Mouse (Mus musculus): ENCODE data around the gene Pard3.
"Not testable (repeated sequence)": the region's sequence is repeated elsewhere in the genome, so short reads cannot be mapped to it uniquely, and the experiment has no call there.

Pard3 gene

DNA sequence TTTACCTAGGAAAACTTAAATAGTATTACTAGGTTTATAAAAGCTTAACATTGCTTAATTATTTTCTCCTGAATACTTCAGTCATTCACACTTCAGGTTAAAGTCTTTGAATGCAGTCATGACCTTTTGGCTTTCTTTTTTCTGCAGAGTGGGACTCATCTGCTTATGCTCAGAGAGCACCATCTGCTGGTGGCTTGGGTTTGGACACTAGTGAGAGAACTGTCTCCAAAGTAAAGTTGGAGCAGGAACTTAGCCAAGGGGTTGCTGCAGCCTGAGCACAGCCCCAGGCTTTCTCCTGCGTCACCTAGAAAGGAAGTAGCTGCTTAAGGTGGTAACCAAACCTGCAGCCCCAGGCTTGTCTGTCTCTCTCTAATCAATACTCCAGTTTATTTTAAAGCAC lies 75.5 kb downstream of the Pard3 start:
- DNase-seq (ENCODE audit: low spot score), result peak; percentile 45

DNA sequence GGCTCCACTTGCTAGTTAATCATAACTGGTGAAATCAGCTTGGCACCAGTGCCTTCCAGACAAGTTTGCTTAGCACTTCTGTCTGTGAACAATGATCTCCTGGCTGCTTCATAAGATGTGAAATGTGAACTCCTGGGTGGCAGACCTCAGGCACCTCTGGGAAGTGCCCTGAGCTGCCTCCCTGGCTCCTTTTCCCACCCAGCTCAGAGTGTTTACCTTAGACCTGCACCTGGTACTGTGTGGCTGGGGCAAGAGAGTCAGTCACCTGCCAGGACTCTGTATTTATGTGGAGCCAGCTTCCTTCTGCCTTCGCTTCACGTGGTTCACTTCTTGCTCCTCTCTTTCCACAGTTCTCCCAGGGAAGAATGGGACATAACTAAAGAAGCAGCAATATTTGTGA lies 77.3 kb downstream of the Pard3 start:
- no peak for DNase-seq (ENCODE audit: low spot score)

DNA sequence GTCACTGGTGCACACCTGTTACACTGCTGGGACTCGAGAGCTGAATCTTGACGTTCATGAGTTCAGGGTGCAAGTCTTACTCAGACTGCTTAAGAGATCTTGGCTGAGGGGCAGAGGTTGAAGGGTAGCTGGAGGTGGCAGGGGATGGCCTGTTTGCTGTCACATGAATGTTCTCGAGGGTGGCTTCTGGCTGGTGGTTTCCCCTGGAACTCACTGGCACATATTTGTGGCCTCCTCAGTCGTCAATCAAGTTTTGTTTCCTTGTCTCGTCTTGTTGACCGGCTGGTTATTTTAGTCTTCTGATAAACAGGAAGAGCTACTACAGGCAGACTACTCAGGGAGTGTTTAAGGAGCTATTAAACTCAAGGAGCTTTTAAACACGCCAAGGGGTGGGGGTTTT lies 79.9 kb downstream of the Pard3 start:
- no peak for DNase-seq (ENCODE audit: low spot score)

DNA sequence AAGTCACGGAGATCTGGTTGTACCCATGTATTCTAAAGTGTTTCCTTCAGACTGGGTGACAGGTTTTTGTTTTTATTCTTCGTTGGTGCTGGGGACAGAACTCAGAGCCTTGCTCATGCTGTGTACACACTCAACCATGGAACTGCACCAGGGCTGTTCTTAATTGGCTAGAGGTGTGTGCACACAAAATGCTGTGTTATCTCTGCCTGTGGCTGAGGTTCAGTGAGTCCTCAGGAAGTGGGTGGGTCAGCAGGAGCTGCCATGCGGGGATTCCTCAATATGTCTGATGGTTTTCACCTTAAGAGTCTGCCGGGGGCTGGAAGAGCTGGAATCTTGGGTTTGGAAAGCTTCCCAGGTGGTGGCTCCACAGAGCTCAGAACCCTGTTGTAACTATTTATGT lies 80.9 kb downstream of the Pard3 start:
- no peak for DNase-seq (ENCODE audit: low spot score)

DNA sequence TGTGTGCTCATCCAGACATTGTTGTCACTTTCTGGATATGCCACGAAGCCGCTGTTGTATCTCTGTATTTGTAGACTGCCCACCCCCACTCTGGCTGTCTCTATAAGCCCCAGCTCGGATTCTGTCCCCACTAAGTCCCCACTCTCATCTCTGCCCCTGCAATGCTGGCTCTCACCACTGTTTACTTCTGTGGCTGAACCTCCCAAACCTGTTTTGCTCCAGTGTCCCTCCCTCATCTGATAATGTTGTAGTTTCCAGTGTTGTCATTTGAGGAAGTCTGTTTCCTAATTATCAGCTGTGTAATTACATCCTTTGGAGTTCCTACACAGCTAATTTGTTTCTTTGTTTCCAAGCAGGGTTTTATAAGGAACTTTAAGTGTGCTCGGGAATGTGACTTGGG lies 81.4 kb downstream of the Pard3 start:
- DNase-seq (ENCODE audit: low spot score), result no peak

DNA sequence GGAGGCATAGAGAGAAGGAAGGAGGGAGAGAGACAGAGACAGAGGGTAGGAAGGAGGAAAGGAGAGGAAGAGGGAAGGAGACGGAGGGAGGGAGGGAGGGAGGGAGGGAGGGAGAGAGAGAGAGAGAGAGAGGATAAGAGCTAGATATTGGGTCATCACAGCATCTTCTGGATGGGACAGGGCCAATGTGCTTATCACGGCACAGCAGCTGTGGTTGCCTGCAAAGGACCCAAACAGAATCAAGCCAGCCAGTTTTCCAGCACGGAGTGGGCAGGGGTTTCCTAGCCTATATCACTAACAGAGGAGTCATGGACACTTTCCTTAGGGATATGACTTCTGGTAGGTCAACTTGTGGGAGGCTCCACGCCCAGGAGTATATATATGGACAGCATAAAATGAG lies 82.4 kb downstream of the Pard3 start:
- DNase-seq (ENCODE audit: low spot score), result no peak

DNA sequence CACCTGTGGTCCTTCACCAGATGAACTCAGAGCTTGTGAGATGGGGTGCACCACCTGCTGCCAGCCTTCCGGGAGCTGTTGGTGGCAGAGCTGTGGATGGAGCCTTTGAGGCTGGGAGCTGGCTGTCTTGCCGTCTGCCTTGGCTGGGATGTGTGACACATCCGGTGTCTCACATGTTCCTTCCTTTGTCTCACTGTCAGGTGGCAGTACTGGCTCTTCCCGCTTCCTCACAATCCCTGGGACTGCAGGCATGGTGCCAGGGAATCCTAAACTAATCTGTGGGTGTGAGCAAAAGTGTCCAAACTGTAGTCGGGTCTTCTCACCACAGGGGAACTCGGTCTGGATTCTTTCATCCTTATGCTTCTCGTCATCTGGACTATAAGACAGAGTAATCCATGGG lies 85.1 kb downstream of the Pard3 start:
- DNase-seq (ENCODE audit: low spot score), result no peak

DNA sequence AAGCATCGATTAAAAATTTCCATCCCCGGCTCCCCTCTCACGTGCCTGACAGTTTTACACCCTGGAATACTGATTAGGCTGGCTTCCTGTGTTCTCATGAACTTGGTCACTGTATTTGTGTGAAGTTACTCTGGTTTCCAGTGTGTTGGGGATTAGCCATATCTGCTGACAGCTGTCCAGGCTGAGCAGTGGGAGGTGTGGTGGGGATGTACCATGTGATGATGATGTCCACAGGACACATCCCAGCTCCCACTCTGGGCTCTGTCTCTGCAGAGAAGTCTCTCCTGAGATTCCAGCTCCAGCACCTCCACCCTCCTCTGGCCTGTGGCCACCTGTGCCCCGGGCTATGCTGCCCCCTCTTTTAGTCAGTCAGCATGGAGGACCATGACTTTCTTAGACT lies 87.0 kb downstream of the Pard3 start:
- no peak for DNase-seq (ENCODE audit: low spot score)

DNA sequence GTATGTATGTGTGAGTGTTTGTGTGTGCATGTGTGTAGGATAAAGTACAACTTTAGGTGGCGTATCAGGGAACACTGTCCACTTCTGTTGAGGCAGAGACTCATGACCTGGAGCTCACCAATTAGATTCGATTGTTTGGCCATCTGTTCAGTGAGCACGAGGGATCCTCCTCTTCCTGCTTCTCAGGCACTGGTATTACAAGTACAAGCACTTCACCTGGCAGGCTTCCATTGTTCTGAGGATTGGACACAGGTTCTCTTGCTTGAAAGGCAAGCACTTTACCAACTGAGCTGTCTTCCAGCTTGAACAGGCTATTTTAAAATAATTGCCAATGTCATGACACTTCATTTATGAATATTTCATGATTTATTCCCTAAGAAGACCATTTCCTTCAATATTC lies 88.0 kb downstream of the Pard3 start:
- DNase-seq (ENCODE audit: low spot score), result no peak

DNA sequence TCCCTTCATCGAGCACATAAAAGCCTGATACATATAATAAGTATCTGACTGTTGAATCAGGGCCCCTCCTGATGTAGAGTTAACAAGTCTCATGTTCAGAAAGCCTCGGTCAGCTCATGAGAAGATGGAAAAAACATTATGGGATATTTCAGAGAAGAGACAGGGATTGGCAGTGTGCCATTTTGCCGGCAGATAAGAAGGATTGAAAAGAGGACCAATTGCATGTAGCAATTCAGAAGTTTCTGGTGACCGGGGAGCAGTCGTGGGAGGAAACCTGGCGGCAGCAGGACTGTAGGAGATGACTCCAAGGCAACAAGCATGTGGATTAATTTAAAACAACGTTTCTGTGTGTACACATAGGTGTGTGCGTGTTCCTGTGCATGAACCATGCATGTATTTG lies 93.4 kb downstream of the Pard3 start:
- no peak for DNase-seq (ENCODE audit: low spot score)

DNA sequence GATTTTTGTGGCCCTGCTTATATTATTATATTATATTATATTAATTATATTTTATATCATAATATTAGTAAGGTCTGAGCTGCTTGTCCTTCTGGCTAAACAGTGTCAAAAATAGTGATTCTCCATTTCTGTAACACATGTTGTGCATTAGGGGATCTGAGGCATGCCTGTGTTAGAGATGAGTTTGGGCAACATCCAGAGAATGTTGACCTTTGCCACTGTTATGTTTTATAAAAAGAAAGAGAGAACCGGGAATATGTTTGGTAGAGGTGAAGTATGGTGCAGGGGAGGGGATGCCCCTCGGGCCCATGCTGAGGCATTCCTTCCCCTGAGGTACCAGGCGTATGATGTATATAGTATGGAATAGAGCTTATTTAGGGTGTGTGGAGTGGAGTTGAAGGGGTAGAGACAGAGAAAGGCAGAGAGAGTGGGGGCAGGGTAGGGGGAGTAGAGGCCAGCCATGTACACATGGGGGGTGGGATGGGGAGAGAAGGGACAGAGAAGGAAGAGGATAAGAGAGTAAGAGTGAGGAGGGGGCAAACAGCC lies 95.8 kb downstream of the Pard3 start:
- DNase-seq (ENCODE audit: low spot score), result no peak

DNA sequence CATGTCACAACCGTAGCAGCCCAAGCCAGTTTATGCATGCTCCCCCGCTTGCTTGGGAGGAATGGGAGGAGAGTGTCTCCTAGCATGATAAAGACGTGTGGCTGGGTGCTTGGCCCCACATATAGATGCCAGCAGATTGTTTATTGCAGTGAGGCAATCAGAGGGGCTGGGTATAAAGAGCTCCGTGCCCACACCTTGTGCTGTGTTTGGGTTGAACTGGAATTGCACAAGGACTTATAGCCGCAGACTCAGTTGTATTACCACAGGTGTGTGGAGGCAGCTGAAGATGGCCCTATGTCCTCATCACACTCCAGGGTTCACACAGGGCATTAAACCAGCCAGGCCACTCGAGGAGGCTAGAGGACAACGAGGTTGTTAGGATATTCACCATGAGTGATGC lies 98.2 kb downstream of the Pard3 start:
- no peak for DNase-seq (ENCODE audit: low spot score)

DNA sequence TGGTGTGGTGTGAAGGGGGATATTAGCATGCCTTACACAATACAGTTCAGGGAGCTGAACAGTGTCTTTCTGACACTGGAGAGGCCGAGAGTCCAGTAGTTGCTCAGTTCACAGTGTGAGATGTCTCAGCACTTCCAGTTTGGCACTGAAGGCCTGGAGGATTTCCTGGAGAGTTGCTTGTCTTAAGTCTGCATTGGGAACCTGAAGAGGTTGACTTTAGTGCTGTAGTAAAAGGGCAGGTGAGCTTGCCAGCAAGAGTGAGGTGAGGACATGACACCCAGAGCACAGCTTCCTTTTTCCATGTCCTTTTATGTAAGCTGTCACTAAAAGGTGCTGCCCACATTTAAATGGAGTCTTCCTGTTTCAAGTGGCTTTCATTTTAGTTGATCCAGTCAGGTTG lies 99.1 kb downstream of the Pard3 start:
- no peak for DNase-seq (ENCODE audit: low spot score)

DNA sequence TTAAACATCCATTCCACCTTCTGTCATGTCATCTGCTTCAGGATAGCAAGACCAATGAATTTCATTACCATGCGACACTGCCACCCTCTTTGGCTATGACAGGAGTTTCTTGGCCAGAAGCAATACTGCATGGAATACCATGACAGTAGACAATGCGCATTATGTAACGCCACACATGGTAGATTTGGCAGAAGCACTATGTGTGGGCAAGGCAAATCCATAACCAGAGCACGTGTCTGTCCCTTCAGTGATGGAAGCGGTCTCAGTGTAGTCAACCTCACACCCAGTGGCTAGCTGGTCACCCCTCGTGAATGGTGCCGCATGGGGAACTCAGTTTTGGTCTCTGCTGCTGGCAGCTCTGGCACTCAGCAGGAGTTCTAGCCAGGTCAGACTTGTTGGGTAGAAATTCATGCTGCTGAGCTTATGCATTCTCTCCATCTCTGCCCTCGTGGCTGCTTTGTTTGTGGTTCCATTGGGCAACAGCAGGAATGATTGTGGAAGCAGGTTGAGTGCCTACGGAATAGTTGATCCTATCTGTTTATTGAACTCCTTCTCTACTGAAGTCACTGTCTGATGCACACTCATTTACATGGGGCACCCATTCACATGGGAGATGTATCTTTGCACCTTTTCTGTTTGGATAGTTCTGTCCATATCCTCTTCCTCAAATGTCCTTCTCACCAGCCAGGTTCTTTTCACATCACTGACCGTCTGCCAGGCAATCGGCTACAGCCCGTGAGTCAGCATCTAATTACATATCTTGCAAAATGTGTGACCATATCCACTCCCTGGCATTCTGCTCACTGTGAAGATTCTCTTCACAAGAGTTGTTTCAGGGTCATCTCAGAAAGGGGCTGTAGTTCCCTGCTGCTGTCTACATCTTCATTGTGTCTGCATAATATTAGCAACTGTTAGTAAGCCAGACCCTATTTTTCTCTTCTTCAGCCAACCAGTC lies 100.9 kb downstream of the Pard3 start:
- DNase-seq (ENCODE audit: low spot score), result no peak

DNA sequence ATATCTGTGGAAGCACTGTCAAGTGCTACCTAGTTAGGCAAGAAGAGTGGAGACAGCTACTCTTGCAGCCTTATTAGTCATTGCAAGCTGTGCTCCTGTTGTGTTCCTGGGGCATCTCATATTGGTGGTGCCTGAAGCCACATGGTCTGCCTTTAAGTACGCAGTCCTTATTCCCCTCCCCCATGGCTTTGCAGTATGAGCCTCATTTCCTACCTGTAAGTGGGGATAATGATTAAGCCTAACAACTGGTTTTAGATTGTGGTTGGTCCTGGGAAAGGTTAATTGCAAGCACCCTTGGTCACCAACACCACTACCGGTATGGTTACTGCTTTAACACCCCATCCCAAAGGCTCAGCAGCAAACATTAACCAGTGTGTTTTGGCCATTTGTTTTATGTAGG lies 104.8 kb downstream of the Pard3 start:
- no peak for DNase-seq (ENCODE audit: low spot score)

DNA sequence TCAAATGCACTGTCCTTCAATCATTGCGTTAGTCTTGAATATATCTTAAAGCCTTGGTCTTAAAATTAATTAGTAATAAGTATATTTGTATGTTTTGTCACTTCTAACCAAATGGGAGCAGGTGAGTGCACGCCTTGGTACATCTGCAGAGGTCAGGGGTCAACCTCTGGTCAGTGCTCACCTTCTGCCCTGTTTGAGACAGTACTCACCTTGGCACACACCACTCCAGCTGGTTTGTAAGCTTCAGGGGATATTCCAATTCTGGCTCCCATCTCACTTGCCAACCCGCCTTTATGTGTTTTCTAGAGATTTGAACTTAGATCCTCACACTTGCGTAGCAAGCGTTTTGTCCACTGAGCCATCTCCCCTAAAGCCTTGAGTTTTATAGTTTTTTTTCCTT lies 105.7 kb downstream of the Pard3 start:
- no peak for DNase-seq (ENCODE audit: low spot score)

DNA sequence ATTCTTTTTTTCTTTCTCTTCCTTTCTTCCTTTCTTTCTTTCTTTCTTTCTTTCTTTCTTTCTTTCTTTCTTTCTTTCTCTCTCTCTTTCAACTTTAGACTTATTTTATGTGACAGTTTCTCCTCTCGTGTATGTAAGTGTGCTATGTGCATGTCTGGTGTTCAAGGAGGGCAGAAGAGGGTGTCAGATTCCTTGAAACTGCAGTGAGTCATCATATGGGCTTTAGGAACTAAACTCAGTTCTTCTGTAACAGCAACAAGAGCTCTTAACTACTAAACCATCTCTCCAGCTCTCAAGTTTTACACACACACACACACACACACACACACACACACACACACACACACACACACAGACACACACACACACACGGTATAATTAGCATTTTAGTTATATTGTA lies 106.7 kb downstream of the Pard3 start:
- not testable (repeated sequence) for DNase-seq (ENCODE audit: low spot score)

DNA sequence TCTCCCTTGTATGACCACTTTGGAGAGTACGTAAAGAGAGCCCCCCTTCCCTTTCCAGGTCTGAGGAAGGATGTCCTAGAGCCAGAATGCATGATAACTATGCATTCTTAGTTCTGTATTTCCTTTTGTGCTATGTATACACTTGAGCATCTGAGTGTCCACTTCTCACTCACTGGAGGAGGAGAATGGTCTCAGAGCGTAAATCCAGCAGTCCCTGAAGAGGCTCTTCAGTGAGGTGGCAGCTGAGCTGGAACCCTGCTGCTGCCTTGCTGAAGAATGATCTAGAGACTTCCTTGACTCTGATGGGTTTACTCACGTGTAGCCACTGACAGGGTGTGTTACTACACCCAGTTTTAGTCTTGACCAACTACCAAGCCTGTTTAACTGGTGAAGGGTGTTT lies 107.2 kb downstream of the Pard3 start:
- DNase-seq (ENCODE audit: low spot score), result no peak

DNA sequence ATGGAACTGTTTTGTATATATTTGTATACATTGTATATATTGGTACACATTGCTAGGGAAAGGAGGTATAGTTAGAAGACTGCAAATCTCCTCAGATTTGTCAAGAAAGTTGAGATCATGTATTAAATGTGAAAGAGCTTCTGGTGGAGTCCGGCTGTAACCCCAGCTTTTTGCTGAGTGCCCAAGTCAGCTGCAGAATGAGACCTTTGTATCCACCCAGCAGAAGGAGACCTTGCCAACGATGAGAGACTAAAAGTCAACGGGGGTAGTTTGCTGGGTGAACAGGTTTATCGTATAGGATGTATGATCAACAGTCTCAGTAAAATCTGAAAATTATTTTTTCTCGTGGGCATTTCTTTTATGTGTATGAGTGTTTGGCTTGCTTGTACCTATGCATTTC lies 109.8 kb downstream of the Pard3 start:
- no peak for DNase-seq (ENCODE audit: low spot score)

DNA sequence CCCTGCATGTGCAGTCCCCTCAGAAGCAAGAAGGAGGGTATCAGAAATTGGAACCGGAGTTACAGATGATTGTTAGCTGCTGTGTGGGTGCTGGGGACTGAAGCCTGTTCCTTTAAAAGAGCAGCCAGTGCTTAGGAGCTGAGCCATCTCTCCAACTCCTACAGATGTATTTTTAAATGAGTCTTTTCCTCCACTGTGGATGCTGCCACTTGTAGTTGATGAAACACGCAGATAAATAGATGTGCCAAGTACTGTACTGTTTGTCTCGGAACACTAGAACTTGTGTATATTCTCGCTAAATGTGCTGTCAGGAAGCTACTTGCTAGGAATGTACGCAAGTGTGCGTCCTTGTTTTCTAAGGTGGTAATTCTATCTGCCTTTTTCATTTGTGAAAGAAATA lies 110.7 kb downstream of the Pard3 start:
- DNase-seq (ENCODE audit: low spot score), result no peak

DNA sequence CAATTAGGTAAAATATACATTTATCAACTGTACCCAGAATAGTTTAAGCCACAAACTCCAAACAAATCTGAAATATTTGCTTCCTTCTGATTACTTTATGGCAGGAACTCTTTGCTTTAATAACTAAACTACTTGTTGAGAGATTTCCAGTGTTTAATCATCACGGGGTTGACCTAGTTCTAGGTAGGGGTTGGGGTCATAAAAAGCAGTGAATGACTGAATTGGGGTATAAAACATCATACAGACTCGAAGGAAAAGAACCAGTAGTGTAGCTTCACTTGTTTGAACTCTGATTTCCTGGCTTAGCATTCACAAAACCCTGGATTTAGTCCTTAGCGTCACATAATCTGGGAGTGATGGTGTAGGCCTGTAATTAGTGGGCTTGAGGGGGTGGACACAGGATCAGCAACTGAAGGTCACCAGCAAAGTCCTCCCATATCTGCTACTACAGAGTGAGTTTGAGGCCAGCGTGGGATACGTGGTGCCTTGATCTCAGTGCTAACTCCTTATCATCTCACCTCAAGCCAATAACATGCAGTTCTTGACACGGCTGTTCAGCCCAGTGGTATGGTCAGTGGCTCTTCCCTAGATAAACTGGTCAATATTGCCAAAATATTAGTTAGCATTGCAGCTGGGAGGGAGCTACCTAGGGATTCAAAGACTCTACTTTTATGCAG lies 111.6 kb downstream of the Pard3 start:
- no peak for DNase-seq (ENCODE audit: low spot score)

DNA sequence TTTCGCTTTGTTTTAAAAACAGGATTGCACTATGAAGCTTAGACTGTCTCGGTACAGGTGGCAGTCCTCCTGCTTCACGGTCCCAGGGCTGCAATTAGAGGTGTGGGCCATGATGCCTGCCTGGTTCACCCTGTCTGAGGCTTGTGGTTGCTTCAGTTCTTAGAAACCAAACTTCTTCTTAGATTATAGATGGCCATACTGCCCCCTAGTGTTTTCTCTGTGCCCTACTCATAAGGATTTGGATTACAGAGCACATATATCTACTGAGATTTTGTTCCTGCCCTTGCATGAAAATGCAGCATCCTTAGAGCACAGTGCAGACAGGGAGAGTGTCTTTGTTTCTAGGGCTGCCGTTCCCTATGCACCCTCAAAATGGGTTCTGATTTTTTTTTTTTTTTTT lies 114.9 kb downstream of the Pard3 start:
- no peak for DNase-seq (ENCODE audit: low spot score)

DNA sequence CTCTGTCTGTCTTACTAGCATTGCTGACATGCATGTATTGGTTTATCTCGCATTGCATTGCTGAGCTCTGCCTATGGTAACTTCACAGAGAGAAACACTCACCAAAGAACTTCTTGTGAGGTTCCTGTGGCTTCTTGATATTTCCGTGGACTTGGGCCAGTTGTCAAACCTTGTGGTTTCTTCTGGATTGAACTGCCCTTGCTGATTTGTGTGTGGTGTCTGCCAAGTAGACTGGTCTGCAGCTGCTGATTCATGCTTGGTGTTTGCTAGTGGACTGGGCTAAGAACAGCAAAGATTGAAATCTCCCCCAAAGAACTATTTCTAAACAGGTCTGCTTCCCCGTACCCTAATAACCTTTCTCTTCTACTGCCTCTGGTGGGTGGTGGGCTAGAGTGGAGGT lies 117.6 kb downstream of the Pard3 start:
- no peak for DNase-seq (ENCODE audit: low spot score)

Data from urinary bladder, postnatal 10 days (tissue).